7 mouse cellular contexts compared by ENCODE assay signal in genomic region chr14:61172548-61173158, GRCm38 (mm10). TPM values are rescaled to one million over a fixed set of nuclear protein-coding genes. Genes with fewer than 3 reads are reported as not detected.
DNase-seq lines count a peak whose midpoint lies in the region; ATAC-seq and TF ChIP-seq lines count a peak whose summit lies in the region.

No protein-coding gene starts in this region.

- H3K4me1 ChIP-seq in intestine, postnatal 0 days (replicated peaks; ENCODE audit: control insufficient read depth, insufficient read depth, low read length): no peaks in the 10 kb centered on the region
- peaks cover 26% of the 10 kb centered on the region for H3K4me1 ChIP-seq in midbrain, embryonic 13.5 days (replicated peaks)

- ATAC-seq in intestine, postnatal 0 days: peak; percentile 99
- peak; percentile 99 for ATAC-seq in midbrain, embryonic 13.5 days

- TF ChIP-seq CTCF in intestine, postnatal 0 days (IDR thresholded peaks at IDR 0.05; ENCODE audit: low read depth): no peak

- intact Hi-C loops in left cerebral cortex, postnatal 4 days (cut with DNase I): loop anchor here (10.0 kb wide), 1 partner anchor 122 kb away; no protein-coding TSS in a partner anchor

- peak overlapping the region; percentile 55 for H3K9ac ChIP-seq in intestine, postnatal 0 days (ENCODE audit: low read depth, low read length)
- H3K9ac ChIP-seq in midbrain, embryonic 13.5 days (replicated peaks): peak overlapping the region; percentile 83

- H3K9me3 ChIP-seq in intestine, postnatal 0 days (ENCODE audit: control insufficient read depth): no peaks in the 10 kb centered on the region
- H3K9me3 ChIP-seq in midbrain, embryonic 13.5 days: no peaks in the 10 kb centered on the region

- no peaks in the 10 kb centered on the region for H3K27me3 ChIP-seq in intestine, postnatal 0 days (replicated peaks; ENCODE audit: control insufficient read depth, insufficient read depth, low read length)
- H3K27me3 ChIP-seq in midbrain, embryonic 13.5 days: peaks cover 4% of the 10 kb centered on the region; the same call in 1 of the 2 replicates

- WGBS in intestine, postnatal 0 days: under 1% methylated on average over 45 of the region's 52 CpGs
- 0% methylated on average over 47 of the region's 52 CpGs for WGBS in midbrain, embryonic 13.5 days

- peak; percentile 100 for DNase-seq in adrenal gland, adult 8-10 months
- DNase-seq in embryo, embryonic 9.5 days (ENCODE audit: extremely low spot score): peak; percentile 100
- peak; percentile 33 for DNase-seq in gonadal fat pad, adult 2 months (ENCODE audit: low read depth)
- peak; percentile 99 for DNase-seq in left cerebral cortex, postnatal 4 days
- DNase-seq in spleen, adult 12 weeks (ENCODE audit: low spot score): peak; percentile 99

- H3K27ac ChIP-seq in intestine, postnatal 0 days (ENCODE audit: low read depth, low read length): peak overlapping the region; percentile 50
- peak overlapping the region; percentile 95 for H3K27ac ChIP-seq in midbrain, embryonic 13.5 days

- peak overlapping the region; percentile 67 for H3K4me3 ChIP-seq in intestine, postnatal 0 days (ENCODE audit: low read depth, low read length)
- peak overlapping the region; percentile 70 for H3K4me3 ChIP-seq in midbrain, embryonic 13.5 days (replicated peaks)

- H3K36me3 ChIP-seq in intestine, postnatal 0 days (ENCODE audit: control insufficient read depth, insufficient read depth): no peaks in the 10 kb centered on the region
- H3K36me3 ChIP-seq in midbrain, embryonic 13.5 days: no peaks in the 10 kb centered on the region

- H3K4me2 ChIP-seq in intestine, postnatal 0 days (replicated peaks; ENCODE audit: low read depth): peak overlapping the region; percentile 94
- peak overlapping the region; percentile 59 for H3K4me2 ChIP-seq in midbrain, embryonic 13.5 days (replicated peaks)

RNA-seq across cellular contexts. Expression of gene Sacs, which starts 34.4 kb away (rescaled TPM):
- total RNA-seq in adrenal gland, adult 8-10 months (2022): 1 to 10 TPM; 8.4 to 9.5 (median 8.6) TPM
- 0.56 and 0.57 TPM in 2 replicates for polyA plus RNA-seq in gonadal fat pad, adult 2 months (2012; rRNA removed)
- polyA plus RNA-seq in intestine, postnatal 0 days (2015; fragmentation: Nextera tagmentation; extraction: Ambion mirVana): 0.88 and 1.0 TPM in 2 replicates
- 10 to 100 TPM; 55.1 to 58.8 TPM for total RNA-seq in left cerebral cortex, postnatal 4 days (2021)
- polyA plus RNA-seq in midbrain, embryonic 13.5 days (2015; fragmentation: Nextera tagmentation; extraction: Ambion mirVana): 6.5 and 7.3 TPM in 2 replicates

Comparison
In these comparisons a context has a peak if more than half of its experiments do, and no peak if none do; other contexts are left out.
1. Peak in every context shown above with its lines: DNase-seq, ATAC-seq, H3K4me3 ChIP-seq and H3K27ac ChIP-seq.
2. DNase-seq: peak in every context shown above with its lines; median percentile 100 in adrenal gland, adult 8-10 months; 100 in embryo, embryonic 9.5 days; 99 in left cerebral cortex, postnatal 4 days; 99 in spleen, adult 12 weeks; 33 in gonadal fat pad, adult 2 months.